Mouse (Mus musculus) left cerebral cortex, postnatal 36 days (tissue): ENCODE measurements at regions not wholly inside any gene's neighbourhood (a gene's known extent, or its start where the extent isn't known, plus 50 kb on each side); places are given as distances from the start of the nearest gene placed in this dataset.

Source experiments
- DNase-seq, 2 experiments: peaks; one replicate each; pipeline ENCODE4 v3.0.0; 2021 to 2022; ENCODE audit warnings: low spot score in 2 of 2, mixed read lengths in 1 of 2
- intact Hi-C: fragments of 180-260 bp; cut with DNase I; formaldehyde crosslinking; loops from one replicate; pipeline ENCODE4 v1.15.1; 2025

DNA sequence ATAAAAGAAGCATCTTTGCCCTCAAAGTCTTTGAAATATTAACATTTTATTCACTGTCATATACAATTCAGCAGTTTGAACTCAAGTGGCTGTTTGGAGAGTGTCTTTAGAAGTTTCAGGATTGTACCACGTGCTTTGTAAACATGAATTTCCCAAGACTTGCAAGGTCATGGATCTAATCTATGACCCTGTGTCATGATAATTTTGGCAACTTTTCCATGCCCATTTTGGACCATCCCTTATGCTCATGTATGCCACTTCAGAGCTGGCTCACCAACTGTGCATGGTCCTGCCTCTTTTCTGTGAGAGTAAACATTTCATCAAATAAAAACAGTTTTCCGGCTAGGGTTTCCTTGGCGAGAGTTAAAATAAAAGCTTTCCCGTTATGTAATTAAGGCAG is 347.1 kb upstream of the Zeb2 start:
- intact Hi-C loops, result no loop called here
- no peak for DNase-seq

DNA sequence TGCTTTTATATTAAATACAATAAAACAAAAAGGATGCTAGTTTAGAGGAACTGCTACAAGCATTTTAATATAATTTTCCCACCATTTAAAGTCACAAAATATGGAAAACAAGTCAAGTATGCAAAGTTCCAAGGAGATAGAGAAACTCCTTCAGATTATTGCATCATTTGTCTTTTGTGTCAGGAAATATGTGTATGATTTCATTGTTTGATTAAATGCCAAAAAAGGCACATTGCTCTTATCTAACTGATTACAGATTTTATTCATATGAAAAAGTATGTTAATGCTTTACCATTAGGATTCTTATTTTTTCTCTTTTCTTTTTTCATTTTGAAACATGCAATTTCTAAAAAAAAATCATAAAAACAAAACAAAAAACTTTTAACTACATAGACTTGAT is 342.2 kb upstream of the Zeb2 start:
- intact Hi-C loops, result no loop called here
- DNase-seq, result no peak

DNA sequence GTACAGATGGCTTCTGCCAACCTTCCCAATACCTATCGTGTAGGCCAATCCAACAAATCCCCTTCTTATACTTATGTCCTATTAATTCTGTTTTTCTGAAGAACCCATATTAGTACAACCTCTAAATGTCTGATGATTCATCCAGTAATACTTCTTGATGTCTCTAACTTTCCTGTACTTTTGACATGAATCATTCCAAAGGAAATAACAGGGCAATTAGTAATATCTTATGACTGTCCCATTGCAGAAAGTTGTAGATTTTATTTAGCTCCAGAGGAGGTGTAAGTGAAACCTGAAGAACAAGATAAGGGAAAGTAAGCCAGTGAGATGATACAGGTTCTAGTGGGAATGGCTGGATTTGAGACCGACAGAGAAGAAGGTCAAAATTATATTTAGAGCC is 337.6 kb upstream of the Zeb2 start:
- no peak for DNase-seq
- intact Hi-C loops, result no loop called here

DNA sequence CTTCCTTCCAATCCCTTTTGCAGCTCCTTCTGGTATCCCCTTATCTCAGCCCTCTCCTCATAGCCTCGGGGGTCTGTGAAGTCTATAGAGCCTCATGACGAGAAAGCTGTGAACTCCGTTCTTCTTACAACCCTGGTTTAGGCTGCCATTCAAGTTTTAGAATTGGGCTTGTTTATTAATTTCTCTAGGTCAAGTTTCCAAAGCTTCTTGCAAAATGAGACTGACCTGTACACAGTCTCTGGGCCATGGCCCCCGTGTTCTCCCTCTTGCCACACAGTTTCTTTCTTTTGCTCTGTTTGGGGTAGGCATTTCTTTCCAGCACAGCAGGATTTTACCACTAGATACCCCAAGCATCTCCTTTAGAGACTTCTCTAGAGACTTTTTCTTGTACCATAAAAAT is 322.0 kb upstream of the Zeb2 start:
- no peak for DNase-seq
- intact Hi-C loops, result no loop called here

DNA sequence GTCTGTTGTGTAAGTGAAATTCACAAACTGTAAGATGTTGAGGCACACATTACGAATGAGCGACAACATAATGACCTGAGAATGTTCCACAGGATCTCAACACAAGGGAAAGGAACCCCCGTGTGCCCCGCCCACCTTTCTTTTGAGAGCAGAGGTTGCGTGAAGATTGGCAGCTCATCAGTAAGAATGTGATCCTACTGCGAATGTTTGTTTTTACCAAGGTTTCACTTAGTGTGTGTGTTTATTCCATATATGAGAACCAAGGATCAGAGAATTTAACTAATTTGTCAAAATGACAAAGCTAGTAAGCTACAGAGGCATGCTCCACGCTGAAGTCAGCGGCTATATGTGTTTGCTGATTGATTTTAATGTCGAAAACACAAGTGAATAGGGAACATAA is 321.5 kb upstream of the Zeb2 start:
- DNase-seq, result no peak
- intact Hi-C loops, result no loop called here

DNA sequence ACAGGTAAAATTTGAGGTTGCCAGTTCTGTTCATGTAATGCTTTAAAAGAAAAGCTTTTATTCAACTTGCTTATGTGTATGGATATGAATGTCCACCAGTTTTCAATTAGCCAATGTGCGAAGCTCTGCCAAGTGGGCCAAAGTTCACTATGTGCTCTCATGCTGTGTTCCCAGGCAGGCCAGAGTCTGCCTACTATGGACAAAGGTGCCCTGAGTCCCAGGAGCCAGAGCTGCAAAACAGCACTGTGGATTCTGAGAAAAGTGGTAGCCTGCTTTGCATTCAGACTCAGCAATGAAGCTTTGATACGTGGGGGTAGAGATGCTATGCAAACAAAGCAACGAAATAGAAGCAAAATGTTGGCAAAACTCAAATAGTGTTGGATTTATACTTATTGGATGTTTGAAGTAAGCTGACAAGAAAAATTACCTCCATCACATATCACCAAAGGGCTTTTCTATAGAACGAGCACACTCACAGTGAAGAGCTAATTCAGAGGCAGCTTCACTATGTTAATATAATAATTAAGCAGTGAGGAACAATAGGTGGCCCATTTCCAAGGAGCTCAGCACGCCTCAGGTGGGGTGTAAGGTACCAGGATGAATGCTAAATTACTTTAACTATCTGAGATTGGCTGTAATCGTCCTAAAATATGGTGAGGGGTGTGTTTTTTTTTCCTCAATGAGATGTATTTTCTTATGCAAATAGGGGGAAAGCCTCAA is 318.2 kb upstream of the Zeb2 start:
- intact Hi-C loops, result no loop called here
- no peak for DNase-seq

DNA sequence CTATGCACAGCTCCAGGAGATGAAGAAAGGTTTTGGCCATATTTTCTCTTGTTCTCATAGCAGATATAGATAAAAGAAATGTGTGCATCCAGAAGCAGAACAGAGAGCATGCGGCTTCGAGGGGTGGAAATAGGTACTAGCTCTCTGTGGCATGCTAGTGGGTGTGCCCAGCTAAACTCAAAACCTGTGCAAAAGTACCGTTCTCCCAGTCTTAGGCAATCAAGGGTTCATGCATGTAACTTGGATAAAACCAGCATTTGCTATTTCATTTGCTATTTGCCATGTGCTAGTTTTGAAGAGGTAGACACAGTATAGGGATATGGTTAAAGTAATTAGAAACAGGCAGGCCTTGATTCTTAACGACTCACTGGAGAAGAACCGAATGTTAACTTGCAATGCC is 317.6 kb upstream of the Zeb2 start:
- intact Hi-C loops, result no loop called here
- DNase-seq, result no peak

DNA sequence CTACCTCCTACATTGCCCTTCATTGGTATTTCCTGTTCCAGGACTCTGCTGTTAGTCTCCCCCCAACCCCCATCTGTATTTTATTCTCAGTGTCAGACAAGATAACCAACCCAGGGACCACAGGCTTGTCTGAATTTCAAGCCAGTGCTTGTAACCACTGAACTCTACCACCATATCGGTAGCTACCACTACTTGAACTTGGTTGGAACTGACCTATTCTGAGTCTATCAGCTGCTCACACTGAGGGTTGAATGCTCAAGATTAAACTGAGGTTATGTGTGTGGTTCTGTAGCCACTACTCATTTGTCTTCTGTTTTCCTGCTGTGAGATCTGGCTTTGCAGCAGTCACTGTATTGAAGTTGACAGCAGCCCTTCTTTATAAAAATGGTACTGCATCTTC is 317.0 kb upstream of the Zeb2 start:
- intact Hi-C loops, result no loop called here

DNA sequence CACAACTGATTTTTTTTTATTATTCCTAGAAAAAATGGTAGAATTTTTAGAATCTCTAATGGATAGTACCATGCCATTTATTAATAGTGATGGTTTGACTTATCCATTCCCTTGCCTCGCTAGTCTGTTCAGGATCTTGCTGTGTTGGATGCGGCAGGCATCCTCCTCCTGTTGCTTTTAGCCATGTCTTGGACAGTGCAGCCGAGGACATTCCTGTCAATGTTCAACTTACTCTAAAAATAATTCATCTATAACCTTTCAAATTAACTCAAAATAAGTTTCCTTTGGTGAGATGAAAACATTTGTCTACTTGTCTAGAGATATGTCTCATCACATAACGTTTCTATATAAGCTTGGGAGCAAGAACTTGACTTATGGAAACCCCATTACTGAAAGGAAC is 314.2 kb upstream of the Zeb2 start:
- no peak for DNase-seq
- intact Hi-C loops, result no loop called here

More for the DNA sequence above, 317.0 kb upstream of the Zeb2 start:
- no peak for DNase-seq

DNA sequence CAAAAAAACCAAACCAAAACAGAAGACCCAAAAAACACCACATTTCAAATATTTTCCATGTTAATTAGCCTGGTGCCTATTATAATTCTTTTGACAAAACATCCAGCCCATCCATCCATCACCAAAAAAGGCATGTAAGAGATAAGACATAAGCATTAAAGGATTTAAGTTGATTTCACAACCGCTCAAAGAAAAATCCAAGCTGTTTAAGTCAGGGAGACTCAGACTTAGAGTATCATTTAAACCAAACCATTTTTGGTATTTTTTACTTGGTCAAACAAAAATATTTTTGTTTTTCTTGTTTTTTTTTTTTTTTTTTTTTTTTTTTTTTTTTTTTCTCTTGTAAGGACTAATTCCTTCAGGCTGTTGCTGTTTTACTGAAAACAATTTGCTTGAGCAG is 304.6 kb upstream of the Zeb2 start:
- intact Hi-C loops, result no loop called here
- DNase-seq, result no peak

DNA sequence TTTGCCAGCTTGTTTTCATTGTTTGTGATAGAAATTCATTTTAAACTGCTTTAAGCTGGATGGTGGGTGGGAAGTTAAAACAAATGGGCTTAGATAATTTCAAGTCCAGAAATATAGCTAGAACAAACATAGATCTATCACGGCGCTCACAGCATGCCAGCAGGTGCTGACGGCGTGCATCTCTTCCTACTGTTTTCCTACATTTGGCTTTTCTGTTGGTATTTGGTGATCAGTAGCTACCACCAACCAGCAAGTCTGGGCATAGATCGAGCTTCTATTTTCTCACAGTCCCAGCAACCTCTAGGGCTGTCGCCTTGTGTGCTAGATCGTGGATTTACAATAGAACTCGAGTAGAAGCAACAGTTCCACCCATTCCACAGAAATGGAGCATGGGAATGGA is 290.9 kb upstream of the Zeb2 start:
- peak; percentile 9 to 14 for DNase-seq
- intact Hi-C loops, result no loop called here

DNA sequence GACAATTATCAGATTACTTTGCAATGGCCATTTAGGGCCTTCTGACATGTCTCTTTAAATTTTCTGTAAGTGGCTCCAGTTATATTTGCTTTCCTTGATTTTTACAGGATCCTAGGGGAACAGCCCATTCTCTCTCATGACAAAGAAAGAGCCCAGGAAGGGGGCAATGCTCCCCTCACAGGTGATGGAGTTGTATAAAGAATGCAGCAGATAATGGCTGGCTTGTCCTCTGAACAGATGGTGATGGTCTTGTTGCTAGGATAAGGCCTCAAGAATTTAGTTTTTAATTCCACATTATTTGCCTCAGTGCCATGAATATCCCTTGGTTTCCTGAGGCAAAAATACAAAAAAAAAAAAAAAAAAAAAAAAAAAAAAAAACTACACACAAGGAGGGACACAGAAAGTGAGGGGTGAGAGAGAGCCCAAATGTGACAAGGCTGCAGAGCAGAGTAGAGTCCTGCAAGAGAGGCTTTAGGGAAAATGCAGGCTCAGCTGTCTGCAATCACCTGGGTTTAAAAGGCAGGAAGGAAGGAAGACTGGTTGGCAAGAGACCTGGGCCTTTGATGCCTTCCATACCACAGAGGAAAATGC is 272.8 kb upstream of the Zeb2 start:
- intact Hi-C loops, result no loop called here

DNA sequence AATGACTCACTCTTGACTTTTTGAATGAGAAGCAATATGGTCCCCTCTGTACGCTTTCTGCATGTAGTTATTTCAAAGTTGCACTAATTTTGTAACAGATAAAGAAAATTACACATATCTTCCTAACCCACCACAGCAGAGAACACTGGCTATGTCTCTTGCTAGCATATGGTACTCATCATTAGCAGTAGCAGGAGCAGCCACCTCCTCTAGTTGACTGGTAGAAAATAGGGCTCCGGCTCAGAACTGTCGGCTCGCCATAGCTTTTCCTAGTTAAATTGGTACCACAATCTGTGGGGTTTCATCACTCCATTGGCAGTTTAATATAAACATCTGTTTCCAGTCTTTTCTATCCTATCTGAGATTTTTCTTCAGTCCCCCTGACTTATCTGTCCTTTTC is 254.1 kb upstream of the Zeb2 start:
- intact Hi-C loops, result no loop called here
- DNase-seq, result no peak

More for the DNA sequence above, 272.8 kb upstream of the Zeb2 start:
- no peak for DNase-seq

DNA sequence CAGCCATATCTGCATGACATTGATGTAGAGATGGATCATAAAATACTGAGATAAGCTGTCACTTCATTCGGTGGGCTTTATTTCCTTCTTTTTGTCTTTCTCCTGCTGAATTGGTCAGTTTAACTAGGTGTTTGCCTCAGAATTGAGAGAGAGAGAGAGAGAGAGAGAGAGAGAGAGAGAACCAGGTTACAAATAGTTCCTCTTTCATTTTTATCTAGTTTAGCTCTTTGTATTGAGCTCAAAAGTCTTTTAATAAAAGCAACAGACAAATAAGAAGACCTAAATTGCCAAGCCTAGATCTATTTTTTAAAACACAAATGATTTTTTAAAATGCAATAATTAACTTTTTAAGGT is 253.4 kb upstream of the Zeb2 start:
- intact Hi-C loops, result no loop called here
- DNase-seq, result no peak

DNA sequence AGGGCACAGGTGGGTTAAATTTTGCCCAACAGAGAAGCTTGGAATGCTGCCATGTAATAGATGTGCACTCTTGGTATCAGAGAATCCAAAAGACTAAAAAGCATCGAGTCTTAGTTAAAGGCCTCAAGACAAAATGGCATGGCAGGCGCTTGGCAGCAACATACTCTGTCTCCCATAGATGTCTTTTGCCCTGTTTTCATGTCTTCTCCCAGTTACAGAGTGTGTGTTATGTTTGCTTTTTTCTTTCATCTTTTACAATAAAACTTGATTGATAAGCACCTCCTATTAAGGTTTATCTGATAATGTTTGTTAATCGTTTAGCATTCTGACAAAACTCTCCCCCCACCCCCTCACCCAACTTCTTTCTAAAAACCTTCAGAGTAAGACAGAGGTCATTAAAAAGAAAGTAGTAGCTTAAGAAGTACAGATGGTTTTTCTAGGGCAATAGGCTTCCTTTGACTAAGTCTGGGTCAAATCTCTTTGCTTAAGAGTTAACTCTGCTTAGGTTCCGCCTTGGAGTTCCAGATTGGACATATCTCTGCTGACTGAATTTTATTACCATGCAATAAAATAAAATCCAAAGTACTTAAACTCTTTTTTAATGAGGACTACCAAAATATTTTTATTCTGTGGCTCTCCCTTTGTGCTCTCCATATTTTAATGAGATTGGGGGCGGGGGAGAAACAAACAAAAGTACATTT is 252.9 kb upstream of the Zeb2 start:
- intact Hi-C loops, result no loop called here
- DNase-seq, result no peak

DNA sequence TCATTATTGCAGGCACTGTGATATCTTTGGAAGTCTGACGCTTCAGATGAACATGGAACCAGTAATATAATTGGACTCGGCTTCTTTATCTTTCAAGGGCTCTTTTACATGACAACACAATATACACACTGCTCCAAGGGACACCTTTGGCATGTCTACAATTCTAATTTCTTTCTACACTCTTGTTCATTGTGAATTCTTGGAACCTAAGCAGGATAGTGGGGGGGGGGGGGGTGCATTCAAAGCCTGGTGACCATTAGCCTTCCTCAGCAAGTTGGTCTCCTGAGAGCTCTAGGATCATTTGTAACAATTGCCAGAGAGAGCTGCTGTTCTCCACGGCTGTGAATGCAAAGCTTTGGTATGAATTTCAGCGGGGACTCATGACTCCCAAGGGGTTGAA is 252.2 kb upstream of the Zeb2 start:
- DNase-seq, result no peak
- intact Hi-C loops, result no loop called here

DNA sequence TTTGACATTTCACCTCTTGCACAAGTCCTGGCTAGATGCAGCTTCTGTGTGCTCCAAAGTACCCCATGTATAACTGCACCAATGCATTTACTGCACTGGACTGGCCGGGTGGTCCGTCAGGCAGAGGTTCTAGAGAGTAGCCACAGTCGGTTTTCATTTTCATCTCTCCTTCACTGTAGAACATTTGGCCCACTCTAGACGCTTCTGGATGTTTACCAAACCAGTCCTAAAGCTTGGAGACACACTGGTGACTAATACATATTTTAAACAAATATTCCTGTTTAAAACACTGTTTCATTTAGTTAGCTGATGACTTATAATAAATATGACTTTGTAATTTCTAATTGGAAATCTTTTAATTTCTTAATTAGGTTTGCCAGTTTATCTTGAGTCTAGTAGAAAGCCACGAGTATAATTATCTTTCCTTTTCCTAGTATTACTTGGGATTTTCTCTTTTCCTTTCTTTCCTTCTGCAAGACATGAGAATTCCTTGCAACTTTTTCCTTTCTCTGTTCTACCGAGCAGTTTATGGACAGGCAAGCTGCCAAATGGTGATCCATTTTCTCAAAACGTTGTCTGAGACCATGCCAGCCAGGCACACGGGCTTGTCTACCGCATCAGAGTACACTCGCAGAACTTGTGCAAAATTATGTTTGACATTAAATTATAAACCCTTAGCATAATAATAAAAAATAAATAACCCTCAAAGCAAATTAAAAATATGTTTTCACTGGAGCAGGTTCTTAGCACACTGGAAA is 250.4 kb upstream of the Zeb2 start:
- intact Hi-C loops, result no loop called here
- no peak for DNase-seq

DNA sequence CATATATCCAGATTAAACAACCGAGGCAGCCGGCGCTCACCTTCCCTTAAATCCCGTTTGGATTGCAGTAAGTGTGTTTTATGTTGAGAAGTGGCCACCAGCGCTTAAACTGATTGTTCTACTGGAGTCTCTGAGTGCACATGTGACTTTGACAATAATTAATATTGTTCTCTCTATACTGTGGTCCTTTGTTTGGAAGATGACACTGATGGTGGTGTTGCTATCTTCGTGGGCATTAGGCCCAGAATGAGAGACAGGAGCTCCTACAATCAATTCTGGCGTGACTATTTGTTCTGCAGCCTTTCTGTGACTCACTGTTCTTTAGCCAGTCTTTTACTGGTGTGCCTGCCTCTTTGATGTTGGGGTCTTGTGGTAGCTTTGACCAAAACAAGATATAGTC is 240.1 kb upstream of the Zeb2 start:
- intact Hi-C loops, result no loop called here
- no peak for DNase-seq

DNA sequence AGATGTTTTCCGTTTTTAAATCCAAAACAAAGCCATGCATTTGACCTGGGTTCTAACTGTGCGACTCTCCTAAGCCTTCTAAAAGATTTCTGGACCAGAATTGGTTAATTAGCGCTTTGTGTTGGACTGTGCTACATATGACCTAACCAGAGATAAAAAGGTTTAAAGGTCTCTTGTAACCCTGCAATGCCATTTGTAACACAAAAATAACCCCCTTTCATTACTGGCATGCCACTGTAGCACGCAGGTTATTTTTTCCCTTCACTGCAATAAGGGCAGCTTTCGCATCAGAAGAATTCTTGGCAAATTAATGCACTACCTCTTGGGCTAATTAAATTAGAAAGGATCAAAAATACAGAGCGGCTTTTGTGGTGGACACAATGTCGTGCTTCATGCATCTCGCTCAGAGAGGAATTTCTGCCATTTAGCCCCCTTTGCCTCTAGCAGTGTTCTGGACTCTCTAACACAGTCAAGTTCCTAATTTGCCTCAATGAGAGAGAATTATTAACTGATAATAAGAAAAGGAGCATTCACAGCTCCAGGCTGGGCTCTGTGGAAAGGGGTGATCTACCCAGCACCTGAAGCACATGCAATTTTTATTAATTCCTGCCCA is 239.5 kb upstream of the Zeb2 start:
- intact Hi-C loops, result no loop called here
- no peak for DNase-seq

DNA sequence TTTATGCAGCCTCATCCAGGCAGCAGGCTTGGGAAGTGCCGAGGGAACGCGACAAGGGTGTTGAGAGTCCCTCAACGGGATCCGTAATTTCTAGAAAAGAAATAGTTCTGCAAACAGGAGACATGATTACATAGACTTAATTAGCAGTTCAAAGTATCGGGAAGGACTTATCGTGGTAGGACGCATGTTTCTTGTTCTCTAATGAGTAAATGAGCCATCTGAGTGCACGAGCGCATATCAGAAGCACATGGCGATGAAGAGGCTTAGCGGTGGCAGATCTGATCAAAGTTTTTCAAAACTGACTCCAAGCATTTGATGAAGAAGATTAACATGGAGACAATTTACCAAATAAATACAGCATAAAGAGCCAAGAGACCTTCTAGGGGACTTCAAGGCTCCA is 238.8 kb upstream of the Zeb2 start:
- intact Hi-C loops, result no loop called here
- DNase-seq, result no peak
